Mouse (Mus musculus) brain, embryonic 14.5 days (tissue): ENCODE data around the gene Nlrp9b.
"Not testable (repeated sequence)": the region's sequence is repeated elsewhere in the genome, so short reads cannot be mapped to it uniquely, and the experiment has no call there.

ENCODE experiments used
- CTCF ChIP-seq: fragments of 200-500 bp; IDR thresholded peaks from 2 replicates; pipeline ENCODE4 v1.5.1; 2012; ENCODE audit warnings: inconsistent platforms, mild to moderate bottlenecking, moderate library complexity, borderline replicate concordance; ENCODE audit not compliant: insufficient read depth, insufficient read length; ENCODE audit errors: extremely low read depth
- POLR2A ChIP-seq: fragments of 200-500 bp; IDR thresholded peaks from 2 replicates; pipeline ENCODE4 v1.6.1; 2012; ENCODE audit warnings: mild to moderate bottlenecking, inconsistent platforms, borderline replicate concordance; ENCODE audit not compliant: poor library complexity, insufficient read depth, insufficient read length, severe bottlenecking; ENCODE audit errors: extremely low read depth

- TF ChIP-seq CTCF, POLR2A: not testable (repeated sequence)
Observed at GRCm38 (mm10) chr7:20122479-20122878, 131.2 kb downstream of the Nlrp9b start, which contains the start of gene Gm16442.
